Mouse (Mus musculus) C2C12 (cell line): ENCODE measurements at regions not wholly inside any gene's neighbourhood (a gene's known extent, or its start where the extent isn't known, plus 50 kb on each side); places are given as distances from the start of the nearest gene placed in this dataset.

Source experiments
- H3K27me3 ChIP-seq: one replicate; pipeline ENCODE4 v1.6.1; 2011; ENCODE audit not compliant: control insufficient read depth, insufficient read depth, insufficient read length
- H3K36me3 ChIP-seq: one replicate; pipeline ENCODE4 v1.6.1; 2011; ENCODE audit not compliant: control insufficient read depth, insufficient read depth
- H3K4me3 ChIP-seq: one replicate; pipeline ENCODE4 v1.5.1; 2011; ENCODE audit warnings: mild to moderate bottlenecking, control low read depth; ENCODE audit not compliant: poor library complexity, insufficient read depth, severe bottlenecking
- H3K79me2 ChIP-seq: one replicate; pipeline ENCODE4 v1.6.1; 2011; ENCODE audit not compliant: control insufficient read depth, insufficient read depth
- H3K79me3 ChIP-seq: one replicate; pipeline ENCODE4 v1.6.1; 2011; ENCODE audit warnings: low read depth, control low read depth
- H3ac ChIP-seq: one replicate; pipeline ENCODE3; 2011; ENCODE audit warnings: low read depth; ENCODE audit not compliant: control insufficient read depth, insufficient read length
- CEBPB ChIP-seq: IDR thresholded peaks from one replicate; pipeline ENCODE4 v1.6.1; 2011; ENCODE audit warnings: low read depth, mild to moderate bottlenecking, control low read depth, moderate library complexity
- CTCF ChIP-seq: IDR thresholded peaks from one replicate; pipeline ENCODE4 v1.5.1; 2011; ENCODE audit not compliant: control insufficient read depth, insufficient read depth, insufficient read length
- FOSL1 ChIP-seq: IDR thresholded peaks from one replicate; pipeline ENCODE4 v1.8.0; 2011; ENCODE audit warnings: mild to moderate bottlenecking, low read length; ENCODE audit not compliant: poor library complexity, insufficient read depth, severe bottlenecking
- MAX ChIP-seq: IDR thresholded peaks from one replicate; pipeline ENCODE4 v1.6.1; 2011; ENCODE audit warnings: mild to moderate bottlenecking, control low read depth
- MYOD1 ChIP-seq: IDR thresholded peaks from one replicate; pipeline ENCODE4 v1.6.1; 2011; ENCODE audit warnings: low read depth; ENCODE audit not compliant: control insufficient read depth, insufficient read length
- MYOG ChIP-seq: IDR thresholded peaks from one replicate; pipeline ENCODE4 v1.6.1; 2011; ENCODE audit not compliant: control insufficient read depth, insufficient read length; ENCODE audit errors: extremely low read depth
- USF1 ChIP-seq: IDR thresholded peaks from one replicate; pipeline ENCODE4 v1.6.1; 2011; ENCODE audit warnings: low read depth, mild to moderate bottlenecking, control low read depth, moderate library complexity

- TF ChIP-seq MYOD1 (no peak), MYOG (no peak), USF1 (no peak), CTCF (no peak), CEBPB (no peak), FOSL1 (no peak), MAX (no peak)
- Histone ChIP-seq H3K27me3 (peaks cover 14% of the 10 kb centered on the region), H3K36me3 (no peaks in the 10 kb centered on the region), H3K4me3 (no peak overlapping the region), H3K79me2 (no peaks in the 10 kb centered on the region), H3ac (no peak overlapping the region), H3K79me3 (no peaks in the 10 kb centered on the region)
These were observed 386.6 kb downstream of the Basp1 start for GRCm38 (mm10) chr15:25026786-25027461.

DNA sequence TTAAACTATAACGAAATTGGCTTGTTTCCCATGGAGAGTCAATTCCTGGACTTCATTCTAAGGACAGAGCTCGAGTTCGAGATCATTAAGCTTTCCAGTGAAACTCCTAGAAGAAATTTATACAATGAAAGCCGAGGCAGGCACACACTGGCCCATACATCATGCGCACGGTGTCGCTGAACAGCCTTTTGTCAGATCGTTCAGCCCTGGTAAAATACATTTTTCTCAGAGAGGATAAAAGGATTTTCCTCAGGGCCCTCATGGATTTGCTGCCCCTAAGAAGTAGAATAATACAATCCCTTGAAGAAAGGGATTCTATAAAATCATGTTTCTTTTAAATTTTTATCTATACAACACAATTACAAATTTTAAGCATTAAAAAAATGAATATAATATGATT lies 387.2 kb downstream of the Basp1 start:
- Histone ChIP-seq H3K79me3 (no peaks in the 10 kb centered on the region), H3K79me2 (no peaks in the 10 kb centered on the region), H3K36me3 (no peaks in the 10 kb centered on the region), H3K4me3 (no peak overlapping the region), H3ac (no peak overlapping the region), H3K27me3 (peaks cover 15% of the 10 kb centered on the region)
- TF ChIP-seq MAX (no peak), CTCF (no peak), MYOD1 (no peak), MYOG (no peak), FOSL1 (no peak), CEBPB (no peak)

DNA sequence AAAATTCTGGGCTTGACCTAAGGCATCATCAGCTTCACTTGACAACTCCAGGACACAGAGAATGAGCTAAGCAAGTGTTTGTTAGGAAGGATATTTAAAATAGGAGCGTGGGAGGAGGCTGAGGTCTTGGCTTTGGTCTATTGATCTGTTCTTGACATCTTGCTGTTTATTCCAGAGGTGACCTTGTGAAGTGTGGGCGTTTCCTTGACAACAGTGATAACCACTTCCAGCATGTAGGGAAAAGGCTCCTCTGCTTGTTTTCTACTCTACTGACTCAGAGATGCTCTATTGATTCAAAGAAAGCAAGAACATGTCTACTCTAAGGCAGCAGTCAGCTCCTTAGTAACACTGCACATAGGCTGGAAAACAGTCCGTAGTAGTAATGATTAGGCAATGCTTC lies 392.6 kb downstream of the Basp1 start:
- TF ChIP-seq MAX, result no peak
- TF ChIP-seq CEBPB, result no peak
- no peak for TF ChIP-seq USF1
- TF ChIP-seq FOSL1, result no peak
- TF ChIP-seq MYOG, result no peak
- no peak for TF ChIP-seq MYOD1
- TF ChIP-seq CTCF, result no peak
- peaks cover 8% of the 10 kb centered on the region for H3K27me3 ChIP-seq
- H3K36me3 ChIP-seq, result no peaks in the 10 kb centered on the region
- H3K79me2 ChIP-seq, result no peaks in the 10 kb centered on the region
- no peak overlapping the region for H3K4me3 ChIP-seq
- H3ac ChIP-seq, result no peak overlapping the region
- H3K79me3 ChIP-seq, result no peaks in the 10 kb centered on the region

- no peaks in the 10 kb centered on the region for H3K79me2 ChIP-seq
- H3K27me3 ChIP-seq, result peaks cover 8% of the 10 kb centered on the region
- no peak overlapping the region for H3K4me3 ChIP-seq
- TF ChIP-seq FOSL1 (no peak), CEBPB (no peak), MYOG (no peak), CTCF (no peak), MYOD1 (no peak), USF1 (no peak), MAX (no peak)
- H3K79me3 ChIP-seq, result no peaks in the 10 kb centered on the region
- H3ac ChIP-seq, result no peak overlapping the region
- H3K36me3 ChIP-seq, result no peaks in the 10 kb centered on the region
These were observed 394.1 kb downstream of the Basp1 start for GRCm38 (mm10) chr15:25019352-25019941.

DNA sequence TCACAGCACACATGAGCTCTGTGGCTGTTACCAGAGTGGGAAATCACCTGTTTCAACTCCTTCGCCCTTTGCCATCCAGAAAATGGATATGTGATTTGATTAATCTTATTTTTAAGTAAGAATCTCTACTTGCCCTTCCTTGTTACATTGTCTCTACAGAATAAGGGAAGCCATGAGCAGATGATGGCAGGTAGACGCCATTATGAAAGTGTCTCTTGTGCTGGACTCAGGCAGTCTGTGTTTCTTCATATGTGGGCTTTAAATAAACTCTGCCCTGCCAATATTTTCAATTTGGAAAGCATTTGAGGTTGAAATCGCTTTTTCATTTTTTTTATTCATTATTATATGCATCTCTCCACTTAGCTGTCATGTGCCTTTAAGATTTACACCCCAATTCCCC lies 394.6 kb downstream of the Basp1 start:
- TF ChIP-seq FOSL1 (no peak), USF1 (no peak), MYOG (no peak), CTCF (no peak), MAX (no peak), MYOD1 (no peak), CEBPB (no peak)
- Histone ChIP-seq H3K79me3 (no peaks in the 10 kb centered on the region), H3K4me3 (no peak overlapping the region), H3K79me2 (no peaks in the 10 kb centered on the region), H3ac (no peak overlapping the region), H3K27me3 (peaks cover 8% of the 10 kb centered on the region), H3K36me3 (no peaks in the 10 kb centered on the region)

- Histone ChIP-seq H3K79me2 (no peaks in the 10 kb centered on the region), H3K79me3 (no peaks in the 10 kb centered on the region), H3K36me3 (no peaks in the 10 kb centered on the region), H3K27me3 (no peaks in the 10 kb centered on the region), H3ac (no peak overlapping the region), H3K4me3 (no peak overlapping the region)
- TF ChIP-seq CTCF, result no peak
- no peak for TF ChIP-seq USF1
- no peak for TF ChIP-seq MYOD1
- TF ChIP-seq FOSL1, result no peak
- TF ChIP-seq MAX, result no peak
- TF ChIP-seq MYOG, result no peak
- no peak for TF ChIP-seq CEBPB
These were observed 405.8 kb downstream of the Basp1 start for GRCm38 (mm10) chr15:25007720-25008119.
